Mouse (Mus musculus) left cerebral cortex, adult 8-10 months (tissue): ENCODE results near the gene Ano10. TPM values are rescaled to one million over a fixed set of nuclear protein-coding genes. Genes with fewer than 3 reads are reported as not detected.
"Not testable (repeated sequence)": the region's sequence is repeated elsewhere in the genome, so short reads cannot be mapped to it uniquely, and the experiment has no call there.

ENCODE experiments used
- DNase-seq, 2 experiments: peaks; one replicate each; pipeline ENCODE4 v3.0.0; 2022; ENCODE audit warnings: low spot score in 2 of 2
- total RNA-seq, 4 experiments: library from RNA; stranded (reverse); gene quantifications; 2 replicates each; pipeline ENCODE4 v1.2.4; 2022

The Ano10 gene
- total RNA-seq = 10 to 100 TPM; 28.5 to 29.8 (median 29.6) TPM

DNA sequence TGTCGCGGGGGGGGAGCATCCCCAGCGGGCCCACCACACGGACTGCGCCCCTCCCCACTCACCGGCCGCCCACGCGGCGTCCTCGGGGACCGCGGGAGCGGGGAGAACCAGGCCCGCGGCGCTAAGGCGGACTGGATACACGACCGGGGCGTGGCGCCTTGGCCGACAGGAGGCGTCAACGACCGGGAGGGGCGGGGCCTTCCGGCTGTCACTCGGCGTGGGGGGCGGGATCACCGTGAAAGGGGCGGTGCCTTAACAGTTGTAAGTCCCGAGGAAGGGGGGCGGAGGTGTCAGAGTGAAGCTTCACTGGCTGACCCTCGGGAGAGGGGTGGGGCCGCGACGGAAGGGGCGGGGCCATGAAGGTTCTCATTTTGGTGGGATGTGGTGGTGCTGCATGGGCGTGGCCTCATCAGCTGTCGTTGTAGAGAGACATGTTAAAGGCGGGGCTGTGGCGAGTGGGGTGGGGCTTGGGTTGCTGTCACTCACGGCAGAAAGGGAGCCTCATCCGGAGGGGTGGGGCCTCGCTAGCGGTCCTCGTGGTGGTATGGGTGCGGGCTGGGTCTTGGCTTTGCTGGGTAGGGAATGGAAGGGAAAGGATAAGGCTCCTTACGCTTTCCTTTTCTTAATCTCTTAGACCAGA lies at the start of gene Ano10:
TSS of gene Ano10 (minus strand) at position 182 of the 640 bp plus-strand sequence.
- peak; percentile 85 to 99 for DNase-seq

DNA sequence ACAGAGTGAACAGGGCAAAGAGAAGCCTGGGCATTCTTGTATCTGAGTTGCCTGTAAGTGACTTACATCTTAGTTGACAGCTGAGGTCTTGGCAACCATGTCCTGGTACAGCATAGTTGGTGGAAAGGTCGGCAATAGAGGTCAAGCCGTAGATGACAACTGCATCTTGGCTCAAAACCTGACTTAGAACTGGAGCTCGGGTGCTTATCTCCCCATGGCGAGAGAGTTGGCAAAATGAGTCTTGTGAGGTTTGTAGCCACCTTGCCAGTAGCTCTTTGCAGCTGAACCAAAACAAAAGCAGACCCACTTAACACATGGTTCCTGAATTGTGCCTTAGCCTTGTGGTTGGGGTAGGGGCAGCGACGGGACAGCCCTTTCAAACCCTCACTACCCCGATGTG lies 49.2 kb upstream of the Ano10 start:
- no peak for DNase-seq

- no peak for DNase-seq
These were observed 45.7 kb upstream of the Ano10 start for GRCm38 (mm10) chr9:122339972-122340371.

DNA sequence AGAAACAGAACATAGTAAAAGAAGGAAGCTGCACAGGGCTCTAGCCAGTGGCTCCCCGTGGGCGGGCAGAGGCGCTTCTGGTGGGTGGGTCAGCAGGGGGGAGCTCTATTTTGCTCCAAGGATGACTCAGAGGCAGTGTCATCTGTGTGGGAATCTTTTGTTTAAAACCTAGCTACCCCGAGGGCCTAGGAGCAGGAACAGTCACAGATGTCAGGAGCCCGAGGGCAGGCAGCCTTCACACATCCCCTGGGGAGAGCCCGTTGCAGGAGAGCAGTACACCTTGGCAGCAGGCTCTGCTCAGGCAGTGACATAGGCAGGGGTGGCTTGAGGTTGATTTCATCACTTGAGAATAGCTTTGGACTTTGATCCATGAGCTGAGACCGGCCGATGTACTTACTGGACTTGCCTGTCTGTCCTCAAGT lies 43.3 kb upstream of the Ano10 start:
- DNase-seq = no peak

- DNase-seq = no peak
These were observed 42.5 kb upstream of the Ano10 start for GRCm38 (mm10) chr9:122336677-122337076.

GRCm38 (mm10) chr9:122328199-122328598 lies 34.0 kb upstream of the Ano10 start:
- DNase-seq = no peak

- DNase-seq = no peak
These were observed 31.8 kb upstream of the Ano10 start for GRCm38 (mm10) chr9:122325996-122326395.

- DNase-seq = no peak
These were observed 28.1 kb upstream of the Ano10 start for GRCm38 (mm10) chr9:122322356-122322755.

- DNase-seq = no peak
These were observed 26.4 kb upstream of the Ano10 start for GRCm38 (mm10) chr9:122320626-122321025.

GRCm38 (mm10) chr9:122316562-122316961 lies 22.3 kb upstream of the Ano10 start:
- DNase-seq = no peak

GRCm38 (mm10) chr9:122315501-122315900 lies 21.3 kb upstream of the Ano10 start:
- DNase-seq = no peak

DNA sequence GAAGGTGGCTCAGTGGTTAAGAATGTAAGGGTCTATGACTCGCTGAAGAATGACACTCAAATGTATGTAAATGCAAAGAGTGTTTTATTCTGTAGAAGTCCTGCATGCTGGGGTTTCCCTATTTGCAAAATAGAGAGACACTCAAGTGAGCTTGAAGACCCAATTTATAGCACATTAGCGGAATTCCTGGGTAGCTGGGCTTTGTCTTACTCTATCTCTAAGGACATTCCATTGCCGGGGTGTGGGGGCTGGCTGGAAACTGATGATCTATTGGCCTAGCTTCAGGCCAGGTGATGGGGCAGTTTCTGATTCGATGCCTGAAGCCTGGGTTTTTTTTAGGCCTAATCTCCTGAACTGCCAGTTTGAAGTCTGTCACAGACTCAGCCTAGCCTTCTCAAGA lies 20.7 kb upstream of the Ano10 start:
- no peak for DNase-seq

- DNase-seq = no peak
These were observed 20.2 kb upstream of the Ano10 start for GRCm38 (mm10) chr9:122314386-122314785.

DNA sequence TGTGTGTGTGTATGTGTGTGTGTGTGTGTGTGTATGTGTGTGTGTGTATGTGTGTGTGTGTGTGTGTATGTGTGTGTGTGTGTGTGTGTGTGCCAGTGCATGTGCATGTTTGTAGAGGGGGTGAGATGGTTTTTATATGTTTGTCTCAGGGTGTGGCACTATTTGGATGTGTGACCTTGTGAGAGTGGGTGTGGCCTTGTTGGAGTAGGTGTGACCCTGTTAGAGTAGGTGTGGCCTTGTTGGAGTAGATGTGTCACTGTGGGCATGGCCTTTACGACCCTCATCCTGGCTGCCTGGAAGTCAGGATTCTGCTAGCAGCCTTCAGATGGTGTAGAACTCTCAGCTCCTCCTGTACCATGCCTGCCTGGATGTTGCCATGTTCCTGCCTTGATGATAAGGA lies 18.9 kb upstream of the Ano10 start:
- DNase-seq = not testable (repeated sequence)

DNA sequence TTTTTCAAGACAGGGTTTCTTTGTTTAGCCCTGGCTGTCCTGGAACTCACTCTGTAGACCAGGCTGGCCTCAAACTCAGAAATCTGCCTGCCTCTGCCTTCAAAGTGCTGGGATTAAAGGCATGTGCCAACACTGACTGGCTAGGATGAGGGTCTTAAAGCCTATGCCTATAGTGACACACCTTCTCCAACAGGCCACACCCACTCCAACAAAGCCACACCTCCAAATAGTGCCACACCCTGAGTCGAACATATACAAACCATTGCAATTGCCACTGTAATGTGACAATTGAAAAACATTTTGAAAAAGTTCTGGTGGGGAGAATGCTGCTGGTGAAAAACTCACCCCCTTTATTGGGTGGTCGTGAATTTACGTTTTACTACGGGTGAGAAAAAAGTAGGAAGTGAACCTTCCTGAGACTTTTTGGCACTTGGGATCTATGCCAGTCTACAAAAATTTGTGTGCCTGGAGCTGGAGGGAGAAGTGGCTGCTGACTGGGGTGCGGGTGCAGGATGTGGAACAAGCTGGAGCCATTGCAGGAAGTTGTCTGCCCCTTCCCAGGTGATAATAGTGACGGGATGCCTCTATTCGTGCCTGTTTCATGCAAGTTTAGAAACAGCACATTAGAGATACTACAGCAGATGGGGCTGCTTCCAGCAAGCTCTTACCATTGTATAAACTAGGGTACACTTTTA lies 18.2 kb upstream of the Ano10 start:
- DNase-seq = no peak

DNA sequence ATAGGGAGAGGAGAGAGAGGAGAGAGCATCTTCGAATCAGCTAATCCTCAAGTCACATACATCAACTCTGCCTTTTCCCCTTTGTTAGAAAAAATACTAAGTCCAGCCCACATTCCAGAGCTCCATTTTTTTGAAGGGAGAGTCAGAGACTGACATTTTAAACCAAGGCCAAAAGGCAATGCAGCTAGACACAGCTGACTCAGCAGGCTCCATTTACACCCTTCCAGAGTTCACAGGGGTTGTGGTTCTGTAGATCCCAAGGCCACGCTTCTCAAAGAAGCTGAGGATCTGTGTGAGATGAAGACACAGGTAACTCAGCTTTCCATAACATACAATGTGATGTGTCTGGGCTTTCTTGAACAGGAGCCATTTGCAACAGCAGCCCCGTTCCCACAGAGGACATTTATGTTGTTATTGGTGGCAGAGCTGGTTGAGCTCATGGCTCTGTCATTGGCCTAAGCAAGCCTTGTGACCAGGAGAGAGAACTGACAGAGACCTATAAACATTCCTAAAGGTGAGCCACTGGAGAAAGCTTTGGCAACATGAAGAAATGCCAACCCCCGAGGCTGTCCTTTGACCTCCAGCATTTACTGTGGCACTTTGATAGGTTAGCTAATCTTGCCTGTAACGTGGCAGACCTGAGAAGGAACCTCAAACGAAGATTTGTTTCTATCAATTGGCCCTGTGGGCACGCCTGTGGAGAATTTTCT lies 17.0 kb upstream of the Ano10 start:
- no peak for DNase-seq

DNA sequence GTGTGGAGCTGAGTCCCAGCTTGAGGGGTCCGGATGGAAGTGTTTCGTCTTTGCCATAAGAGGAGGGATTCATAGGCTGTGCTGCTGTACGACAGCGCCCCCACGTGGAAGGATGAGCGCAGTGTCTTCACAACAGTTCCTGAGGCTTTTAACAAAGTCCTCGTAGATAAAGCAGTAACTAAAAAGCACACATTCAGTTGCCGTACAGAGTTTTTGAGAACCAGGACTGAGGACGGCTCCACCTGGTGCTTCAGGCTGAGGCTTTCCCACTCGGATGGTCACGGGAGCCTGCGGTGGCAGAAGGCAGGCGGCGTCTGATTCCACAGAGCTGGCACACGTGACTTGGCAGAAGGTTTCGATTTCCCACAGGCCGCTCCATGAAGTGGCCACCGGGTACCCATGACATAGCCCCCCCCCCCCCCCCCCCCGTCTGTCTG lies 16.4 kb upstream of the Ano10 start:
- DNase-seq = peak; percentile 78 to 81

DNA sequence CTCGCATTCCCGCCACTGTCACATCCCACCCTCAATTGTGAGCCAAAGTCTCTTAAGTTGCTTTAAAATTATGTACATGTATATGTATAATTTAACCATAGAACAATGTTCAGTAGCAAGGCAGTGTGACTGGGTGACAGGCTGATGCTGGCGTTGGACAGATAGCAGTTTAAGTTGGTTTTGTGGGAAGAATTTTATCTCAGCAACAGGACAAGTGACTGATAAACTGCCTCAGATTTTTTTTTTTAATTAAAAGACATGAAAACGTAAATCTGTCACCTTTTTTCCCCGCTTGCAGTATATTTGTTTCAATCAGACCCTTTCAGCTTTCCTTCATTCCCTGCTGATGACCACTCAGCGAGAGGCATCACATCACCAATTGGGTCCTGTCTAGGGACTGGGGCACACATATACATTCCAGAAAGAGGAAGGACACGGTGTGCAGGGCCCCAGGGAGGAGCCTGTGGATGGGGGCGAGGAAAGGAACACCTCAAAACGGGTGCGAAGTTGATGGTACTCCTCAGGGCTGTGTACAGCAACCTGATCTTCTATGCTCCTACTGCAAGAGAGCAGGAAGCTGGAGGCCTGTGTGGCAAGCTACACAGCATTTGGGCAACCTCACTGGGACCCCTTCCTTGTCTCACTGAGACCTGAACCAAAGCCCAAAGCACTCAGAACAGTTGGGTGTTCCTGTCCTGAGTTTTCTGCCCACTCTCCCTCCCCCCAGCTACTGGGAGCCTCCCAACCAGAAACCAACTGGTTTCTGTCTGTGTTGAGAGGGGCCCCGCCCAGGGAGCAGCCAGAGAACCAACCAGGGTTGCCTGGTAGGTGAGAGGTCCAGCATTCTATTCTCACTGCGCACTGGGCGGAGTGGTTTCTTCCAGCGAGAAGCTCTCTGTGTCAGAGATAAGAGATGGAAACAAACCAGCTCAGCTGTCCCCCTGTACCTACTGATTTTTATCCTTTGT lies 15.1 kb upstream of the Ano10 start:
- DNase-seq = no peak

- DNase-seq = no peak
These were observed 11.1 kb upstream of the Ano10 start for GRCm38 (mm10) chr9:122305302-122305701.

GRCm38 (mm10) chr9:122296169-122296568 lies 1.9 kb upstream of the Ano10 start:
- DNase-seq = no peak

GRCm38 (mm10) chr9:122295396-122295795 lies 1.2 kb upstream of the Ano10 start:
- no peak for DNase-seq
